Mouse (Mus musculus) adrenal gland, adult 18-20 months (tissue): Measurements from ENCODE around the gene Osbpl8. TPM values are rescaled to one million over a fixed set of nuclear protein-coding genes. Genes with fewer than 3 reads are reported as not detected.

Source experiments
- DNase-seq, 2 experiments: peaks; one replicate each; pipeline ENCODE4 v3.0.0; 2021 to 2022; ENCODE audit warnings: low spot score in 2 of 2
- total RNA-seq, 2 experiments: library from RNA; stranded (reverse); gene quantifications; 1 replicate in 1 of 2; 2 replicates in 1 of 2; pipeline ENCODE4 v1.2.3; 2021

The Osbpl8 gene
- total RNA-seq, 2 experiments from 2014 or later: 23.2 to 23.7 TPM

DNA sequence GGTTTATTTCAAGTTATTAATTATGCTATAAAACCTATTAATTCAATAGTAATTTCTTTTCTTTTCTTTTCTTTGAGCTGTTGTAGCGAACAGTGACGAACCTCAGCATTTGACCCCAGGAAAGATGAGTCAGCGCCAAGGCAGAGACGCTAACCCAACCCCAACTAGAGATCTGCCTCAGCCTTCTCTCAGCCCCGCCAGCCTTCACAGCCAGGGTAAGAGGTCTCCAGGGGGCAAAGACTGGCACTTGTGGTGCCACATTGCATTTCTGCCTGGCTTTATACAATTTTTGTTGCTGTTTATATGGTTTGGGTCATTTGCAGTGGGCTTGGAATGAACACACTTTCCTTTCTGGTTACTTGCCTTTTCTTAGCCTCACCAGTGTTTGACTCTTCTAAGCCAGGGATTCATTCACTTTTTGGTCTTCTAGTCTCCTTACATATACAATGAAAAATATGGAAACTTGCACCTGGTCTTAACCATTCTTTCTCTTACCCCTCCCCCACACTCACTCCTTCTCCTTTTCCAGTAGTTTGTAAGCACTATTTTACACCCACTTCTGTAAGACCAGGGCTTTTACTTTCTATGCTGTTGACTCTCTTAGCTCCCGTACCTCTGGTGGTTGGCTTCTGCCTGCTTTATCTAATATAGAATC lies 69.1 kb downstream of the Osbpl8 start:
- no peak for DNase-seq

DNA sequence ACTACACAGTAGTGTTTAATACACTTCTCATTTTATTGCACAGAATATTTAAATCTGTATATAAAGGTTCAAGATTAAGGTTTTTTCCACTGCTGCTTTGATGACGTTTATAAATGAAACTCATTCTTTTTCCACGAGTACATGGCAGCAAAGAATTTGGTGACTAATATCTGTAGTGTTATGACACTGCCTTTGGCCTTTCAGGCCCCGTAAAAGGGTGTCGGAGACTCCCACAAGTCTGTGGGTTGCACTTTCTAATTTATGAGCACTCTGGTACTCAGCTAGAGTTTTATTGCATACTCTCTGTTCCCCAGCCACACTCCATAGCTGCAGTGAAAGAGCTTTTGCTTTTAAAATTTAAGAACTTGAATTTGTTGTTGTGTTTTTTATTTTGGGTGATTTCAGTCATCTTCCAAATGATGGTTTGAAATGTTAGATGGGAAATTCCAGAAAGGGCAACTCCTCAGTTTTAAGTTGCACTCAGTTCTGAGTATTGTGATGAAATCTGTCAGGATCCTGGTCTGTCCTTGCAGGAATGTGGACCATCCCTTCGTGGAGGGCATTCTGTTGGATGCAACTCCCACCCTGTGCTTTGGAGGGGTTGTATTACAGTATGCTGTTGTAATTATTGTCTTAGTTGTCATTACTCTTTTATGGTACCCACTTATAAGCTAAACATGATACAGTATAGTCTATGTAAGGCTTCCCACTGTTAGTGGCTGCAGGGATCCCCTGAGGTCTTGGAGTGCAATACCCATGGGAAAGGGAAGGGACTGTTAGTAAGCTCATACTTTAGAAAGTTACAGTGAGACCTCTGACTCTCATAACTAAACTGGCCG lies 70.1 kb downstream of the Osbpl8 start:
- DNase-seq: no peak

DNA sequence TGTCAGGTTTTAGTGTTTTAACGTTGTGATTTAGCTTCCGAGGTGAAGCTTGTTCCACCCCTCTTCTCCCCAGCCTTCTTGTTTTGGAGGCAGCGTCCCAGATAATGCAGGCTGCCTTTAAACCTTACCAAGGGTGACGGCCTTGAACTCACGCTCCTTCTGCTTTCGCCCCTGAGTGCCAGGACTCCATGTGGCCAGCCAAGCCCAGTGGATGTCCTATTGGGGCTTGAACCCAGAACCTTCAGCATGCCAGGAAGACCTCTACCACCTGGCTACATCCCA lies 70.7 kb downstream of the Osbpl8 start:
- DNase-seq: no peak

DNA sequence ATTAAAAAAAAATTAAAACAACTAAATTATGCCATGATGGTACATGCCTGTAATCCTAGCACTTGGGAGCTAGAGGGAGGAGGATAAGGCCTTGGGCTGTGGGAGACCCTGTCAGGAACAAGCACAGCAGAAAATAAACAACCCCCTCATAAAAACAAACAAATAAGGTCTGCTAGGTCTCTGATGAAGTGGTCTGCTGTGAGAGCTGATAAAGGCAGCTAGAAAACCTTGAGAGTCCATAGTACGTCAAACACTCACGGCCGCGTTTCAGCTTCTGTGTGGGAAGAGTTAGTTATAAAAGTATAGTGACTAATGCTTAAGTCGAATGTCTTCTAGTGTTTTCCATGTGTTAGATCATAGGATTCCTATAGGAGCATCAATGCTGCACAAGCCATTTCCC lies 72.9 kb downstream of the Osbpl8 start:
- no peak for DNase-seq

DNA sequence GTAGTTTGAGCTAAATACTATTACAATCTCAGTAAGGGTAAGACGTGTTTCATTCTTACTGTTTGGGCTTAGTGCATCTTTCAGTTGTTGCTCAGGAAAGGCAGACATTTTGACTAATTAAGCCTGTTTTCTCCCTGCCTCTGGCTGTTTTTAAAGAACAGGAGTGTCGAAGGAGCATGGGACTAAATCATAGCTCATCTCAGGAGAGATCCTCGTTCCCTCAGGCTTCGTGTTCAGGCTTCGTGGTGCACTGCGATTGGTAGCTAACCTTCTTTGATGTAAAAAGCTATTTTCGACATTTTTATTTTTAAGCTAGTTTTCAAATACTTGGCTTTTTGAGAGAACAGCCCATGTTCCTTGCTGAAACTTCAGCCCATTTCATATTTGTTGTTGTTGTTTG lies 78.1 kb downstream of the Osbpl8 start:
- no peak for DNase-seq

DNA sequence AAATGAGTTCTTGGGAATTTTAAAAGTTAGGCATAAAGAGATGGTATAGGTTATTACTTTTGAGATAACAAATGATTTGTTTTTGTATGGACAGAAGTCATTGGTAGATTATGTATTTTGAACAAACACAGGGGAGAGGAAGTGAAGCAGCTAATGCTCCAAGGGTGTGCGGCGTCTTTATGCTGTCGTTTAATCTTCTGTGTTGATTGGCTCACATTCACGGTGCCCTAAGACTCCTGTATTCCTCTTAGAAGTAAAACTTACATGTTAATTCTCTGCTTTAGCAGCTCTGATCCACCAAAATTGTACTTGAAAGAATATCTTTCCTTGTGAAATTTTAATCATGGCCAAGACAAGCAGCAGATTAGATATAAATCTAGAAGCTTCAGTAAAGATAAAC lies 83.1 kb downstream of the Osbpl8 start:
- no peak for DNase-seq

DNA sequence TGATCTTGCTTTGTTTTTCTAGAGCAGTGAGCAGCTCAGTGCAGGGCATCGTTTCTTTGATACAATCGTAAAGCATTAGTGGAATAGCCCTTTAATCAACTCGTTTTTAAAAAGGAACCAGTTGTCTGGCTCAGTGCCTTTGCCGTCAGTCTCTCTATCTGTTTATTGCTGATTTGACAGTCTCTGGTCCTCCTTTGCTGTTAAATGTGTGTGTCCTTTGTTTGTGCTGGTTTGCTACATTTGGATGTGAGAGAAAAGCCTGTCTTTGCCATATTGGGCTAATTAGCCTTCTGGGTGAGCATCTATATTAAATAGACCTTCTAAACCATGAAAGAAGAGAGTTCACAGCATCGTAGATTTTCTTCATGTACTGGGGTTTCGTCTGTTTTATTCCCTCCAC lies 83.6 kb downstream of the Osbpl8 start:
- DNase-seq: no peak

DNA sequence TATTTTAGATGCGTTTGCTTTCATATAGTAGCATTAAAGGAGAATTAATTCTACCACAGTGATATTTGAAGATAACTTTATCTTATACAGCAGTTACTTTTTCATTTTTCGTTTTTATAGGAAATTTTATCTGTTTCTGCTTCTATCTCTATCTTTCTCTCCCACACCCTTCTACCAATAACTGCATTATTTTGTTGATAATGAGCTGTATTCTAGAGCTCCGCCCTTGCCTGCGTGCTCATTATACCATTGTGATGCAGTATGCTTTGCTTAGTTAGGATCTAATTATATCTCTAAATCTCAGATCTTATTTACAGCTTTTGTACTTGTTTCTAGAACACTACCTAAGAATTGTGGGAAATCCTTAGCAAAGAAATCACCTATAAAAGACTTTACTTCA lies 85.6 kb downstream of the Osbpl8 start:
- DNase-seq: no peak

DNA sequence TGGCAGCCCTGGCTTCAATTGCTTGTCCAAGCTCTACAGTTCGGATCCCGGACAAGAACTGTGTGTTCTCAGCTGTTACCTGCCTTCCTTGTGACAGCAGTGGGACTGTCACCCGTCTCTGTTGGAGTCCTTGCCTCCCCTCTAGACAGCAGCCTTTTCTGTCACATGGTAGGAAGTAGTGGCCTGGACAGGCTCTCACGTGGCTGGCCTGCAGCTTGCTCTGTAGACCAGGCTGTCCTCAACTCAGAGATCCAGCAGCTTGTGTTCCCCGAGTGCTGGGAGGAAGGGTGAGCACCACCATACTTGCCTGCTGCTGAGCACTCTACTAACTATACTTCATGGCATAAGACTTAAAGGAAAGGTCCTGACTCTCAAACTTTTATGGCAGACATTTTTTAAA lies 87.1 kb downstream of the Osbpl8 start:
- DNase-seq: no peak

DNA sequence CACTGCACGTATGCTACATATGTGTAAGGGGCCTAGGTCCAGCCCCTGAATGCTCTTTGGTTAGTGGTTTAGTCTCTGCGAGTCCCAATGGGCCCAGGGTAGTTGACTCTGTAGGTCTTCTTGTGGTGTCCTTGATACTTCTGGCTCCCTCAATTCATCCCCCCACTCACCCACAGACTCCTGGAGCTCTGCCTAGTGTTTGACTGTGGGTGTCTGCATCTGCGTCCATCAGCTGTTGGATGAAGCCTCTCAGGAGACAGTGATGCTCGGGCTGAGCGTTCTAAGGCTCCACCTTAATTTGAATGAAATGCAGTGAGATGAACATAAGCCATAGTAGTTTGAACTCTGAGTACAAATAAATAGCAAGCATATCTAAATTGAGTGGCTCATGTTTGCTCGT lies 90.7 kb downstream of the Osbpl8 start:
- DNase-seq: no peak

DNA sequence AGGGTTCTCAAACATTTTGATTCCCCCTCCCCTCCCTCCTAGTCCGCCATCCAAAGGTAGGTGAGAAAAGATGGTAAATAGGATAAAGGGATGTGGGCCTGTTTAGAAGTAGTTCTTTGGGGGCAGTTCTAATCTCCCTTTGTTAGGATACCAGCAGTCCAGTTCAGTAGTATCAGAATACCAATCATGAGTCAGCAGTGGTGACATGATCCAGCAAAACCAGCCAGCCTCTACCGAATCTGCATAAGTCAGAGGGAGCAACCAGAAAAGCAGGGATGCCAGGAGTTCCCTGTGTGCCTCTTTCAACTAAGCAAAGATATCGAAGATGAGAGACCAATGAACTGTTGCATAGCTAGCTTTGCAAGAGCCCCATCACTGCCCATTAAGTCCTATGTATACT lies 91.6 kb downstream of the Osbpl8 start:
- no peak for DNase-seq

DNA sequence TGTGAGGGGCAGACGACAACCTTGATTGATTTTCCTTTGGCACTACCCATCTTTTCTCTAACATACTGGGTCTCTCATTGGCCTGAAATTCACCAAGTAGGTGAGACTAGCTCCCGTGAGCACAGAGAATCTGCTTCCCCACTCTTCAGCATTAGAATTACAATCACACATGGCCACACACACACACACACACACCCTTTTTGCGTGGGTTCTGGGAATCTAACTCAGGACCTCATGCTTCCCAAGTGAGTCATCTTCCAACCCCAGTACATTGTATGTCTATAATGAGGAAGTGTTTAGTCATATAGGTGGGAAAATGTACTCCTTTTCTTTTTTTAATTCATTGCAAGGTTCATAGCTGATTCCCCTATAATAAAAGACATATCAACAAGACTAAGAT lies 92.8 kb downstream of the Osbpl8 start:
- DNase-seq: no peak

DNA sequence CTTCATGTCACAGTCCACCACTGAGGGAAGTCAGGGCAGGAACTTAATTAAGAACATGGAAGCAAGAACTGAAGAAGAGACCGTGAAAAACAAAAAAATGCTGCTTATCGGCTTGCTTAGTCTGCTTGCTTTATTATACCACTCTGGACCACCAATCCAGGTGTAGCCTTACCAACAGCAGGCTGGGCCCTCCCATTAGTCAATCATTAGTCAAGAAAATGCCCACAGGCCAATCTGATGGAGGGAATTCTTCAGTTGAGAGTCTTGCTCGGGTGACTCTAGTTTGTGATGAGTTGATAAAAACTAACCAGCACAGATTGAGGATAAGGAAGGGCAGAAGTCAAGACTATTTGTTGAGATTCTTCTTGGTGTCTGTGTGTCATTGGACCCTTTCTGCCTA lies 93.7 kb downstream of the Osbpl8 start:
- DNase-seq: no peak

DNA sequence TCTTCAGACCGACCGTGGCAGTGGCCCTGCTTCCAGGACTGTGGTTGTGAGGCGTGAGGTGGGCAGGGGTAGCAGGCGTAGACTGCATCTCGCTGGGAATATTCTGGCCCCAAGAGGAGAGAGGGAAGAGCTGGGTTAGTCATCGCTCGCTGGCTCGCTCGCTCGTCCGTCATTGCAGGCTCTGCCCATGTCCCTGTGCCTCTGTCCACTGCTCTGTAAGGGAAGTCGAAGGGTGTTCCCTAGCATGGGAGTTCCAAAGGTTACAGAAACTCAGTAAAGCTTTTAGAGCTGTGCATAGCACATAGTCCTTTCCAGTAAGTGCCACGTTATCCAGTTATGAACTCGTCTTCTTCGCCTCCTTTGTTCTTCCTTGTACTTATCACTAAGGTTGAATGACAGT lies 107.1 kb downstream of the Osbpl8 start:
- DNase-seq: no peak

DNA sequence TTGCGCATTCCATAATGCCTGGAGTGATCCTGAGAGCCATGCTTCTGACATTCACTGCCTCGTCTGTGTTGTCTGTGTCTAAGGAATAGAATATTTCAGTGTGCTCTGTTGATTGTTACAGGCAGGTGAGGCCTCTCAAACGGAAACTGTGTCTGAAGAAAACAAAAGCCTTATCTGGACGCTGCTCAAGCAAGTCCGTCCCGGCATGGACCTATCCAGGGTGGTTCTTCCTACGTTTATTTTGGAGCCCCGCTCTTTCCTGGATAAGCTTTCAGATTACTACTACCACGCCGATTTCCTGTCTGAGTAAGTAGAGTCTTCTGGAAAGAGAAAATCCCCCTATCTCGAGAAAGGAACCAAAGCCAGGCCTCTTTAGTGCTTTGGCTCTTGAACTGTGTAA lies 108.4 kb downstream of the Osbpl8 start:
- DNase-seq: no peak

DNA sequence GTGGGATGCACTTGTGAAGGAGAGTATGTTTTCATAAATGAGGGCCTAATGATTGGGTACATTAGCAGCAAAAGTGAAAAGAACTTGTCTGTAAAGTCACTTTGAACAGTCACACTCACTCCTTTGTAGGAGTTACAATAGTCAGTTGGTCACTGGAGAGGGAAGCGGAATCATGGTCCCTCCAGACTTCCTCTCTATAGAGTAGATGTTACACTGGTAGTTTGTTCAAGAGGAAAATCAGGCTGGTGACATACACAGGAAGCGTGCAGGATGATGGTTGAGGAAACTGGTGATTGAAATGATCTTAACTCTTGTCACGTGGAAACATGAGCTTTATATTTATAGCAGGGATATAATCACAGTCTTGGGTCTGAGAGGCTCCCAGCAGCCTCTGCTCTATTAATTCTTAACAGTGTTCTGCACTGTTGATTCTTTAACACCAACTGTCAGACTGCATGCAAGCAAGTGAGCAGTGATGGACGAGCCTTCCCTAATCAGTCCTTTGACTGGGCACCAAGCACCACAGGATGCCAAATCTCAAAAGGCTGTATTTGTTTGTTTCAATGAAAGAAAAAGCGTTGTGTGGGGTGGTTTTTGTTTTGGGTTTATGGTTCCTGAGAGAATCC lies 109.0 kb downstream of the Osbpl8 start:
- DNase-seq: no peak

DNA sequence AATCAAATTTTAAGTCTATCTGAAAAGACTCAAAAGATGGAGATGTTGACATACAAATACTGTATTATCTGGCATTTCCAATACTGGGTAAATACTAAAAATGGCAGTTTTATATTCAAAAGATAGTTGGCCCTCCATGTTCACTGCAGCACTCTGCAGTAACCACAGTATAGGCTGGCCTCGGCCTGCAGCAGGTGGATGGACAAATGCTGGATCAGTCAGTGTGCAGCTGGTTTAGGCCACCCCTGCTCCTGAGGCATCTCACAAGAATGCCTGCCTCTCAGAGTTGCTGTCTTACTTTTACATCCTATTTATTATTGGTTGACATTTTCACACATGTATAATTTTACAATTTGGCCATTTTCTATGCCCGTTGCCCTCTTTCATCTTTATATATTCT lies 111.3 kb downstream of the Osbpl8 start:
- no peak for DNase-seq

DNA sequence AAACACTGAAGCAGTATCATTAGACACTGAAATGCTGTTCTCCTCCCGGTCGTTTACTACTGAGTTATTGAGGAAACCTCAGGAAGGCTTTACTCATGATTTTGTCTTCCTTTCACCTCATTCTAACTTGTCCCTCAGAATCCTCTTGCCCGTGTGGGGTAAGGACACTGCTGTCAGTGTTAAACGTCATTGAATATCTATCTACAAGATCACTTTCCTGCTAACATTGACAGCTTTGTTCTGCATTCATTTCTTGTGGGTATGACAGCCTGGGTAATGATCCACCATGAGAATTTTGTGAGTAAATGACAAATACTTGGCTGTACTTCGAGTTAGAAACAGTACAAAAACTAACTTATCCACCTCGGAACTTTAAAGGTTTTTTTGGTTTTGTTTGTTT lies 133.1 kb downstream of the Osbpl8 start:
- DNase-seq: no peak

DNA sequence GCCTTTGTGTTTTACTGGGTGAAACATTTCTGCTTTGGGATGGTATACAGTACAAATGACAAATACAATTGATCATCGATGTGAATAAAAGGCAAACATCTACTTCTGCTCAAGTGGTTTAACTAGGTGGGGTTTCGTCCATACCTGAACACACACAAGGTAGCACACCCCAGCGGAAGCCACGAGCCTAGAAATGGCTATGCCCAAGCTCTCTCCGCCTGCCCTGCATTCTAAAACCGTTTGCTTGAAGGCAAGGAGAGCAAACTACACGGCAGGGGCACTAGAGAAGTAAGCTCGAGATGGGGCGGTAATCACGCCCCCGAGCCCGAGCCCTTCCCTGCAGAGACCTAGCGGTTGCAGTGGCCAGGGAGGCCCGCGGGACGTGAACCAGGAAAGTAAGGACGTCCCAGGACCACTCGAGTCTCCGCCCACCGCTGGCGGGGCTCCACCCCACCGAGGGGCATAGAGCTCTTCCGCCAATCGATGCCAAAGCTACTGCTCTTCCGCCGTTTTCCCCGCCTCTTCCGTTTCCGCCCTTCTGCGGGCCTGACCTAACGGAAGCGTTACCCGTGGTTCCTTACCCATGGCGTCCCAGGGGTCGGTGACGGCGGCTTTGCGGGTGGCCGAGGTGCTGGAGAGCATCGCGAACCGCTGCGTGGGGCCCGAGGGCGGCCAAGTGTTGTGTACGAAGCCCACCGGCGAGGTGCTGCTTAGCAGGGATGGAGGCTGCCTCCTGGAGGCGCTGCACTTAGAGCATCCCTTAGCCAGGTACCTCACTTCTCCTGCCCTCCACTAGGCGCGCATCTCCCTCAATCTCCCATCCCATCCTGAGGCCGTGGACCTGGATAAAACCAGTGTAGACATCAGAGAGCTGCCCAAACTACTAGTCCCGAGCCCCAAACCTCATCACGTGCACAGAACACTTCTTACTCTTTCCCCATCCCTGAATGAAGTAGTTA lies 133.9 kb downstream of the Osbpl8 start, which contains the start of gene Bbs10:
Bbs10 (plus strand) TSS at position 540 of the 959 bp plus-strand sequence.
- peak; percentile 91 to 95 for DNase-seq

DNA sequence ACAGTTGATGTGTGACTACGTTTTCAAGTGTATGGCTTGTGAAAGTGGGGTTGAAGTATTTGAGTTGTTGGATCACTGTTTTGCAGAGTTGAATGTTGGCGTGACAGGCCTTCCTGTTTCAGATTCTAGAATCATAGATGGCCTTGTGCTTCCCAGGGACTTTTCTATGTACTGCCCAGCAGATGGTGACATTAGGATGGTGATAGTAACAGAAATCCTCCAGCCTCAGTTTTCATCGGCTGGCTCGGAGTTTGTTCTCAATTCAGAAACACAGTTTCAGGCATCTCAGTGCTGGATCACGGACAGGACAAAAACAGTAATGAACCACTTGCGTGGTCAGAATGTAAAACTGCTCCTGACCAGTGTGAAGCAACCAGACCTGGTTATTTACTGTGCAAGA lies 135.0 kb downstream of the Osbpl8 start:
- DNase-seq: peak in 1 of 2 experiments; percentile 5

DNA sequence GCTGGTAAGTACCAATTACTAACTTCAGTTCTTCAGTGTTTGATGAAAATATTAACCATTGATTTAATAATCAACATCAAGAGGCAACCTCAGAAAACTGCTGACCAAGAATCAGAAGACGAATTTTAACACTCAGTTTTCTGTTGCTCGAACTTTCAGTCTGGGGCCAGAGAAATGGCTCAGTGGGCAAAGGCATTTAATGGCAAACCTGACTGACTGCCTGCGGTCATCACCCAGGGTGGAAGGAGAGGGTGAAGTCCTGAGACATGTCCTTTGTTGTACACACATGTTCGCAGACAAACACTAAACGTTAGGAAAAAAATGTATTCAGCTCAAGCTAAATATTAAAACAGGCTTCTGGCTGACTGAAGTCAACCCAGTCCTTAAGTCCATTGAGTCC lies 136.5 kb downstream of the Osbpl8 start:
- no peak for DNase-seq
